Mouse (Mus musculus) C2C12 (cell line): Measurements from ENCODE around the gene C030005K15Rik.

ENCODE experiments used
- CEBPB ChIP-seq: IDR thresholded peaks from one replicate; pipeline ENCODE4 v1.6.1; 2011; ENCODE audit warnings: low read depth, mild to moderate bottlenecking, control low read depth, moderate library complexity
- CTCF ChIP-seq: IDR thresholded peaks from one replicate; pipeline ENCODE4 v1.5.1; 2011; ENCODE audit not compliant: control insufficient read depth, insufficient read depth, insufficient read length
- FOSL1 ChIP-seq: IDR thresholded peaks from one replicate; pipeline ENCODE4 v1.8.0; 2011; ENCODE audit warnings: mild to moderate bottlenecking, low read length; ENCODE audit not compliant: poor library complexity, insufficient read depth, severe bottlenecking
- MAX ChIP-seq: IDR thresholded peaks from one replicate; pipeline ENCODE4 v1.6.1; 2011; ENCODE audit warnings: mild to moderate bottlenecking, control low read depth
- MYOD1 ChIP-seq: IDR thresholded peaks from one replicate; pipeline ENCODE4 v1.6.1; 2011; ENCODE audit warnings: low read depth; ENCODE audit not compliant: control insufficient read depth, insufficient read length
- MYOG ChIP-seq: IDR thresholded peaks from one replicate; pipeline ENCODE4 v1.6.1; 2011; ENCODE audit not compliant: control insufficient read depth, insufficient read length; ENCODE audit errors: extremely low read depth
- USF1 ChIP-seq: IDR thresholded peaks from one replicate; pipeline ENCODE4 v1.6.1; 2011; ENCODE audit warnings: low read depth, mild to moderate bottlenecking, control low read depth, moderate library complexity

DNA sequence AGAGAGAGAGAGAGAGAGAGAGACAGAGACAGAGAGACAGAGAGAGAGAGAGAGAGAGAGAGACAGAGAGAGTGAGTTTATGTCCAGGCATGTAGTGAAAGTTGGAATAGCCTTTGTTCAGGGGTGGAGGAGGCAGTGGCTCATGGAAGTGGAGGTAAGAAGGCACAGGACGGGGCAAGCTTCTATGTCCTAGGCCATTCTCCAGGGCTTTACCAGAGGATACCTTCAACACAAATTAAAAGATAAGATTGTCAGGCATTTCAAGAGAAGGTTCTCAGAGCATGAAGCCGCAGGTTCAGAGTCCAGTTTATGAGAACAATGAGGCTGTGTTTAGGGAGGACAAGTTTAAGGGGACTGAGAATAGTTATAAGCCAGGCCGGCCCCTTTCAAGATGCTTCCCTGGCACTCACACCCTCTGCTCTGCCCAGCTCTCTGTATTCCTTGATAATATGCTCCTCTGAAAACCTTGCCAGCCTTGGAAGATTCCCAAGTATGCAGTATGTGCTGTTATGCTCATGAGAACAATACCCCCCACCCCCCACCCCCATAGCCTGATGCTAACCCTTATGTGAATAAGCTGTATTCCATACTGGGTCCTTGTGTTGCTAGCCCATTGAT lies 11.2 kb downstream of the C030005K15Rik start:
- TF ChIP-seq CTCF (no peak), MYOD1 (no peak), MAX (no peak), FOSL1 (no peak), CEBPB (no peak), MYOG (no peak), USF1 (no peak)
